Mouse (Mus musculus) thymus, postnatal 0 days (tissue): Measurements from ENCODE around the gene Rab3il1. TPM values are rescaled to one million over a fixed set of nuclear protein-coding genes. Genes with fewer than 3 reads are reported as not detected.

Experiments
- DNase-seq: peaks from one replicate; pipeline ENCODE4 v3.0.0-alpha.2; 2015; ENCODE audit warnings: low spot score
- polyA plus RNA-seq: library from polyadenylated mRNA; unstranded; fragments of >200 nt; fragmentation: Nextera tagmentation; extraction: Ambion mirVana; gene quantifications from 2 replicates; pipeline ENCODE4 v1.2.1, GENCODE M21; 2015

Gene Rab3il1
- polyA plus RNA-seq, 1 experiment from 2014 or later = 12.6 TPM

GRCm38 (mm10) chr19:9982852-9983542, 18.5 kb upstream of the Rab3il1 start:
- peak; percentile 67 for DNase-seq

GRCm38 (mm10) chr19:9984111-9985055, 17.1 kb upstream of the Rab3il1 start:
- DNase-seq = peak; percentile 39

- DNase-seq = no peak
These were observed 16.1 kb upstream of the Rab3il1 start for GRCm38 (mm10) chr19:9985190-9985899.

GRCm38 (mm10) chr19:9985900-9986421, 15.5 kb upstream of the Rab3il1 start:
- no peak for DNase-seq

- no peak for DNase-seq
These were observed 14.3 kb upstream of the Rab3il1 start for GRCm38 (mm10) chr19:9987192-9987591.

- DNase-seq = peak; percentile 36
These were observed 13.9 kb upstream of the Rab3il1 start for GRCm38 (mm10) chr19:9987593-9987992.

GRCm38 (mm10) chr19:9989171-9989883, 12.1 kb upstream of the Rab3il1 start:
- DNase-seq = peak; percentile 66

- DNase-seq = no peak
These were observed 11.6 kb upstream of the Rab3il1 start for GRCm38 (mm10) chr19:9989884-9990256.

- DNase-seq = peak; percentile 84
These were observed 10.2 kb upstream of the Rab3il1 start for GRCm38 (mm10) chr19:9991304-9991703.

GRCm38 (mm10) chr19:9992011-9992958, 9.2 kb upstream of the Rab3il1 start:
- no peak for DNase-seq

- peak; percentile 80 for DNase-seq
These were observed 8.3 kb upstream of the Rab3il1 start for GRCm38 (mm10) chr19:9993036-9993656.

GRCm38 (mm10) chr19:9997204-9998062, 4.0 kb upstream of the Rab3il1 start:
- DNase-seq = no peak

- DNase-seq = no peak
These were observed 3.4 kb upstream of the Rab3il1 start for GRCm38 (mm10) chr19:9998063-9998416.

GRCm38 (mm10) chr19:9998736-9999486, 2.6 kb upstream of the Rab3il1 start:
- no peak for DNase-seq

- no peak for DNase-seq
These were observed 1.1 kb upstream of the Rab3il1 start for GRCm38 (mm10) chr19:10000330-10000729.

- no peak for DNase-seq
These were observed 2.2 kb downstream of the Rab3il1 start for GRCm38 (mm10) chr19:10003696-10004095.

GRCm38 (mm10) chr19:10011408-10011807, 9.9 kb downstream of the Rab3il1 start:
- DNase-seq = no peak
